Mouse (Mus musculus) embryonic fibroblast, embryonic 13.5 days (primary cell): Measurements from ENCODE around the gene Slc30a2.

Source experiments
- CTCF ChIP-seq: IDR thresholded peaks from 2 replicates; pipeline ENCODE4 v1.5.1; 2011; ENCODE audit warnings: mild to moderate bottlenecking, control low read depth, low read length, moderate library complexity, borderline replicate concordance; ENCODE audit not compliant: insufficient read depth
- POLR2A ChIP-seq: IDR thresholded peaks from 2 replicates; pipeline ENCODE4 v1.6.1; 2011; ENCODE audit warnings: low read depth, mild to moderate bottlenecking, control low read depth, low read length, moderate library complexity

DNA sequence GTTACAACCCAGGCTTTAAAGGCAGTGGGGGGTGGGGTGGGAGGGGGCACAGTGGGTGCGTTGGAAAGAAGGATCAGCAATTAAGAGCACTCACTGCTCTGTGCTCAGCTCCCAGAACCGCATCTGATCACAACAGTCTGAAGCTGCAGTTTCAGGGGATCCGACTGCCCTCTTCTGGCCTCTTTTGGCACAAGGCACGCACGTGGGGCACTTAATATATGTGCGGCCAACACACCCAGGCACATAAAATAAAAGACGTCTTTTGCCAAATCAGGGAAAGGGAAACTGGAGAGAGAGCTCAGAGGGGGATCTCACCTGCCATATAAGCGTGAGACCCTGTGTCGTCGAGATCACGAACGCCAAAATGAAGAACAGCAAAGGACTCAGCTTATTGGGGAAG is 50.0 kb downstream of the Slc30a2 start:
- TF ChIP-seq POLR2A (no peak), CTCF (peak; percentile 12; the same call in 1 of the 2 replicates)
